Mouse (Mus musculus) ovary, postnatal 14 days (tissue): ENCODE measurements around the gene Vmn1r132.
"Not testable (repeated sequence)": the region's sequence is repeated elsewhere in the genome, so short reads cannot be mapped to it uniquely, and the experiment has no call there.

ENCODE experiments used
- DNase-seq: peaks from one replicate; pipeline ENCODE4 v3.0.0; 2022; ENCODE audit warnings: low spot score

Gene Vmn1r132

DNA sequence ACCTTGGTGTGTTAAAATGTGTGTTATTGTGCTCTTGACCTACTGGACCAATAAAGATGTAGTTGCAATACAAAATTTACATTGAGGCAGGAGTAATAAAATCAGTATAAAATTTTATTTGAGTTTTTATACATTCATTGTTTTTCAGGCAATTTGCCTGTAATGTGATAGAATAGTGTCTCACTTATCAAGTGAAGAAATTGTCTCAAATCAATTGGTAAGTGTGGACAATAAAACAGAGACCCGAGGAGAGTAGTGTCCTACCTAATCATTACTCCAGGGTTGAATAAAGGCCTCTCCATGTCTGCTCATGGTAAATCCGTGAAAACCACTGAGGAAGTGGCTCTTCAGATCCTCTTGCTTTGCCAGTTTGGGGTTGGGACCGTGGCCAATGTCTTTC, at the start of gene Vmn1r132:
Vmn1r132 (plus strand) TSS at position 301 of the 400 bp plus-strand sequence.
- not testable (repeated sequence) for DNase-seq
